Mouse (Mus musculus): Measurements from ENCODE around the gene Slc35f5. TPM values are rescaled to one million over a fixed set of nuclear protein-coding genes. Genes with fewer than 3 reads are reported as not detected.

Gene Slc35f5
- polyA plus RNA-seq, 1 experiment from 2014 or later, result 41.7 TPM

DNA sequence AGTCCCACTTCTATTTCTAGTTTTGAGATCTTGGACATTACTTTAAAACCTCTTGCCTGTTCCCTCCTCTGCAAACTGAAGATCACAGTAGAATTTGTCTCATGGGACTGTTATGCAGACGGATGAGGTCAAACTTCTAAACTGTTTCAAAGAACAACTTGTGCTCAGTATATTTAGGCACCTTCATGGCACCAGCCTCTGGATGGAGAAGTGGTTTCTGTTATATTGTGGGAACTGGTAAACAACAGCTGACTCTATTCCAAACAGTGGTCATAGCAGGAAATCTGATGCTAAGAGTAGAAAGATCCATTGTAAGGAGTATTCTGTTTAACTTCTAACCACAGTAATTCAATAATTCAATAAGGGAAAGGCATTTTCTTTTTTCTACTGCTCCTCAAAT lies 17.7 kb downstream of the Slc35f5 start:
- H3K27me3 ChIP-seq, result no peaks in the 10 kb centered on the region
- H3K4me2 ChIP-seq (replicated peaks), result no peak overlapping the region
- peaks cover 38% of the 10 kb centered on the region for H3K36me3 ChIP-seq
- H3K9me3 ChIP-seq, result no peaks in the 10 kb centered on the region
- 63% methylated on average over 1 of the region's 1 CpGs for WGBS
- H3K4me3 ChIP-seq, result no peak overlapping the region
- no peaks in the 10 kb centered on the region for H3K4me1 ChIP-seq
- ATAC-seq (ENCODE audit: insufficient number of reproducible peaks, insufficient read depth, low FRiP score, low TSS enrichment), result no peak
- no peak overlapping the region for H3K27ac ChIP-seq
- no peak overlapping the region for H3K9ac ChIP-seq

DNA sequence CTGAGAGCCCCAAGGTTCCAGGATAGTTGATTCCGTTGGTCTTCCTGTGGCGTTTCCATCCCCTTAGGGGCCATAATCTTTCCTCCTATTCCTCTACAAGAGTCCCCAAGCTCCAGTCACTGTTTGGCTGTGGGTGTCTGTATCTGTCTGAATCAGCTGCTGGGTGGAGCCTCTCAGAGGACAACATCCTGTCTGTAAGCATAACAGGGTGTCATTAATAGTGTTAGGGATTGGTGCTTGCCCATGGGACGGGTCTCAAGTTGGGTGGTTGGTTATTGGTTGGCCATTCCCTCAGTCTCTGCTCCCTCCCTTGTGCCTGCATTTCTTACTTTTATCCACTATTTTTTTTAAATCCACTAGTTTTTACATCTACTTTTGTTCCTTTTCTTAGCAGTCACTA lies 20.7 kb downstream of the Slc35f5 start:
- Histone ChIP-seq H3K4me1 (no peaks in the 10 kb centered on the region), H3K27ac (no peak overlapping the region), H3K4me2 (replicated peaks) (no peak overlapping the region), H3K9me3 (no peaks in the 10 kb centered on the region), H3K27me3 (no peaks in the 10 kb centered on the region), H3K36me3 (peaks cover 33% of the 10 kb centered on the region), H3K4me3 (no peak overlapping the region), H3K9ac (no peak overlapping the region)
- ATAC-seq (ENCODE audit: insufficient number of reproducible peaks, insufficient read depth, low FRiP score, low TSS enrichment), result no peak
- WGBS, result 91% methylated on average over 3 of the region's 3 CpGs

- Histone ChIP-seq H3K27ac (no peak overlapping the region), H3K4me1 (0 out of 2 replicates have a peak, but pooled peaks cover 6% of the 10 kb centered on the region), H3K4me2 (replicated peaks) (no peak overlapping the region), H3K9ac (no peak overlapping the region), H3K4me3 (no peak overlapping the region), H3K9me3 (peaks cover 7% of the 10 kb centered on the region), H3K27me3 (no peaks in the 10 kb centered on the region), H3K36me3 (no peaks in the 10 kb centered on the region)
- 88% methylated on average over 4 of the region's 4 CpGs for WGBS
- no peak for ATAC-seq (ENCODE audit: insufficient number of reproducible peaks, insufficient read depth, low FRiP score, low TSS enrichment)
These were observed 43.2 kb downstream of the Slc35f5 start for GRCm38 (mm10) chr1:125603620-125604019.

DNA sequence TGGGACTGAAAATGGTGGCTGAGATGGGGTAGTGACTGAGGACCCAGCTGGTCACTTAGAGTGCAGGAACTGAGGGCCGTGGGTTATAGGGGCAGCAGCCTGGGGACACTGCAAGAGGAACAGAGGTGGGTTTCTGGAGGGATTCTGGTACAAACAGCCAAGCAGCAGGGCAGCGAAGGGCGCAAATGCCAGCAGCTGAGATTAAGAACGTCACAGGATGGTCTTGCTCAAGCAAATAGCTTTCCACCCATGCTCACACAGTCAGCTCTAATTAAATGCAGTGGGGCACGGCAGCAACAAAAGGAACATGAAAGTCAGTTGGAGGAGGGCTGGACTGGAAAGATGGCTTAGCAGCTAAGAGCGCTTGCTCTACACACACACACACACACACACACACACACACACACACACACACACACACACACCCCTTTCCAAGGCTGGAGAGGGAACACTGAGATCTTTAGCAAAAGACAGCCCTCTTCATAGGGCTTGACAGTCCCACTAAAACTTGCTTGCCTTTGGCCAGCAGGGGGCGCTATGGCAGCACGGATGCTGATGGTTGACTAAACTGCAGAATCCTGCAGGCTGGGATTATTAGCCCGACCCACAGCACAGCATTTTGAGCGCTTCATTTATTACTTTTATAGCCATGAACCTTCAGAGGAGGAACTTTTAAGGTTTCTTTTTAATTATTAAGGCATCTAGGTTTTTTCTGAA lies 46.9 kb downstream of the Slc35f5 start:
- H3K9ac ChIP-seq, result no peak overlapping the region
- no peak overlapping the region for H3K4me3 ChIP-seq
- no peaks in the 10 kb centered on the region for H3K36me3 ChIP-seq
- no peak overlapping the region for H3K4me2 ChIP-seq (replicated peaks)
- H3K27ac ChIP-seq, result no peak overlapping the region
- no peaks in the 10 kb centered on the region for H3K27me3 ChIP-seq
- 0 out of 2 replicates have a peak, but pooled peaks cover 6% of the 10 kb centered on the region for H3K4me1 ChIP-seq
- no peaks in the 10 kb centered on the region for H3K9me3 ChIP-seq
- peak; percentile 67; the same call in 1 of the 2 replicates for ATAC-seq (ENCODE audit: insufficient number of reproducible peaks, insufficient read depth, low FRiP score, low TSS enrichment)
- WGBS, result 20% methylated on average over 10 of the region's 10 CpGs

DNA sequence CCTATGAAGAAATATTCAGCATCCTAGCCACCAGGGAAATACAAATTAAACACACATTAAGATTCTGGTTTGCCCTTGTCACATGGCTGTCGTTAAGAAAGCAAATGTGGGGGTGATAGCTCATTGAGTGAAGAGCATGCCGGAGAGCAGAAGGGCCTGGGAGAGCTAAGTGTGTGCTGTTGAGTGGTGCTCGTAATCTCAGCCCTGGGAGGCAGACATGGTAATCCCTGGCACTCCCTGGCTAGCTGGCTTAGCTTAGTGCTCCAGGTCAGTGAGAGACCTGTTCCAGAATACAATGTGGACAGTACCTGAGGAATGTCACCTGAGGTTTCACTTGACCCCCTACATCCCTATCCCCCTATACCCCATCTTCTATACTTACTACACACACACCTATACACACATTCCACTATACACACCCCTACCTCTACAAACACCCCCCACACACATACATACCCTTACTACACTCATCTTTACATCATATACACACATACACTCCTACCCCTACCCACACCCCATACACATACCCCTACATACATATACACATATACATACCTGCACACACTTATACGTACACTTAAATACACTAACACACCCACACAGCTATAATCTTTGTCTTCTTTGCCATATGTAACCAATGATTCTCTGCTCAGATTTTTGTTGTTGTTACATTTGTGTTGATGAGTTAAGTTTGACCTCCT lies 64.1 kb downstream of the Slc35f5 start:
- no peak overlapping the region for H3K9ac ChIP-seq
- H3K4me2 ChIP-seq (replicated peaks), result no peak overlapping the region
- H3K4me3 ChIP-seq, result no peak overlapping the region
- peak; percentile 69; the same call in 1 of the 2 replicates for ATAC-seq (ENCODE audit: insufficient number of reproducible peaks, insufficient read depth, low FRiP score, low TSS enrichment)
- H3K9me3 ChIP-seq, result no peaks in the 10 kb centered on the region
- H3K27ac ChIP-seq, result no peak overlapping the region
- no peaks in the 10 kb centered on the region for H3K36me3 ChIP-seq
- H3K4me1 ChIP-seq, result no peaks in the 10 kb centered on the region
- no peaks in the 10 kb centered on the region for H3K27me3 ChIP-seq
- 79% methylated on average over 4 of the region's 4 CpGs for WGBS

GRCm38 (mm10) chr1:125639501-125640253 lies 79.3 kb downstream of the Slc35f5 start:
- Histone ChIP-seq H3K27ac (no peak overlapping the region), H3K4me1 (no peaks in the 10 kb centered on the region), H3K4me3 (no peak overlapping the region), H3K9ac (no peak overlapping the region), H3K36me3 (no peaks in the 10 kb centered on the region), H3K9me3 (no peaks in the 10 kb centered on the region), H3K27me3 (no peaks in the 10 kb centered on the region), H3K4me2 (replicated peaks) (no peak overlapping the region)
- WGBS, result 78% methylated on average over 8 of the region's 8 CpGs
- no peak for ATAC-seq (ENCODE audit: insufficient number of reproducible peaks, insufficient read depth, low FRiP score, low TSS enrichment)

DNA sequence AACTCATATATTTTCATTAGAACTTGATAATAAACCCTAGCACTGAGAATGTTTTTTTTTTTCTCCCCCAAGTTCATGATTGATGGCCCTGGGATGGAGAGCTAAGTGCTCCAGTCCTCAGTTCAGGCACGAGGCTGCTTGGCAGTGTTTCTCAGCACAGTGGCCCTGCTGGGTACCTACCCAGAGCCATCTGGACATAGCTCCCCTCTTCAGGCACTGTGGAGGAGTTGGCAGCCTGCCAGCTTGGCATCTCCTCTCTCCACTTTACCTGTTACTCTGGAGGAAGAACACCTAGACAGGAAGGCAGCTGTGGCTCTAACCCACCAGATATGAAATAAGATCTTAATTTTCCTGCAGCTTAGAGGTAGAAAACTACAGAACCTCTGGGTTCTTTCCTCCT lies 83.2 kb downstream of the Slc35f5 start:
- Histone ChIP-seq H3K9me3 (no peaks in the 10 kb centered on the region), H3K27ac (no peak overlapping the region), H3K9ac (no peak overlapping the region), H3K27me3 (no peaks in the 10 kb centered on the region), H3K4me3 (no peak overlapping the region), H3K4me1 (no peaks in the 10 kb centered on the region), H3K4me2 (replicated peaks) (no peak overlapping the region), H3K36me3 (no peaks in the 10 kb centered on the region)
- 58% methylated on average over 1 of the region's 1 CpGs for WGBS
- no peak for ATAC-seq (ENCODE audit: insufficient number of reproducible peaks, insufficient read depth, low FRiP score, low TSS enrichment)

Other genes starting within 250 kb of the Slc35f5 start
- gene Actr3, start 124.9 kb upstream of the Slc35f5 start, polyA plus RNA-seq (2016; fragmentation: Nextera tagmentation; extraction: Ambion mirVana), result 227 and 243 TPM in 2 replicates
- gene Gpr39, start 116.4 kb downstream of the Slc35f5 start, polyA plus RNA-seq (2016; fragmentation: Nextera tagmentation; extraction: Ambion mirVana), result 0.10 TPM in 1 of 2 replicates, not detected in the other

Measured in embryonic facial prominence, embryonic 12.5 days (tissue).